Mouse (Mus musculus): Measurements from ENCODE around the gene P2rx7. TPM values are rescaled to one million over a fixed set of nuclear protein-coding genes. Genes with fewer than 3 reads are reported as not detected.

P2rx7 gene
- polyA plus RNA-seq (2015; fragmentation: Nextera tagmentation; extraction: Ambion mirVana), result 2.8 and 3.3 TPM in 2 replicates

- Histone ChIP-seq H3K4me3 (replicated peaks; ENCODE audit: low read length) (peak within 1 kb of the TSS; percentile 21), H3K4me2 (ENCODE audit: low read depth, low read length) (peak within 1 kb of the TSS; percentile 28), H3K9ac (ENCODE audit: low read length) (peak within 1 kb of the TSS; percentile 52), H3K27me3 (ENCODE audit: control insufficient read depth, insufficient read depth, low read length) (no peaks in the 10 kb centered on the region), H3K4me1 (ENCODE audit: control insufficient read depth, insufficient read depth, low read length) (0 out of 2 replicates have a peak, but pooled peaks cover 4% of the 10 kb centered on the region), H3K36me3 (ENCODE audit: control insufficient read depth, insufficient read depth, low read length) (no peaks in the 10 kb centered on the region), H3K9me3 (replicated peaks; ENCODE audit: control insufficient read depth, low read length) (no peaks in the 10 kb centered on the region), H3K27ac (ENCODE audit: low read length) (peak within 1 kb of the TSS; percentile 38)
- no peak for ATAC-seq (ENCODE audit: insufficient read depth, low FRiP score)
- 59% methylated on average over 12 of the region's 12 CpGs for WGBS
Observed at GRCm38 (mm10) chr5:122643701-122644100, at the start of gene P2rx7. Gene P2rx7 (plus strand): TSS chr5:122643911.

GRCm38 (mm10) chr5:122595470-122595869 is 48.2 kb upstream of the P2rx7 start:
- H3K9me3 ChIP-seq (replicated peaks; ENCODE audit: control insufficient read depth, low read length), result no peaks in the 10 kb centered on the region
- ATAC-seq (ENCODE audit: insufficient read depth, low FRiP score), result no peak
- H3K27ac ChIP-seq (ENCODE audit: low read length), result no peak overlapping the region
- no peaks in the 10 kb centered on the region for H3K27me3 ChIP-seq (ENCODE audit: control insufficient read depth, insufficient read depth, low read length)
- no peak overlapping the region for H3K4me2 ChIP-seq (ENCODE audit: low read depth, low read length)
- H3K4me1 ChIP-seq (ENCODE audit: control insufficient read depth, insufficient read depth, low read length), result no peaks in the 10 kb centered on the region
- no peak overlapping the region for H3K4me3 ChIP-seq (replicated peaks; ENCODE audit: low read length)
- peaks cover 22% of the 10 kb centered on the region for H3K36me3 ChIP-seq (ENCODE audit: control insufficient read depth, insufficient read depth, low read length)
- no peak overlapping the region for H3K9ac ChIP-seq (ENCODE audit: low read length)
- WGBS, result 64% methylated on average over 4 of the region's 4 CpGs

GRCm38 (mm10) chr5:122602233-122602632 is 41.5 kb upstream of the P2rx7 start:
- peak; percentile 75; the same call in 1 of the 2 replicates for ATAC-seq (ENCODE audit: insufficient read depth, low FRiP score)
- Histone ChIP-seq H3K27ac (ENCODE audit: low read length) (peak overlapping the region; percentile 28), H3K36me3 (ENCODE audit: control insufficient read depth, insufficient read depth, low read length) (peaks cover 11% of the 10 kb centered on the region), H3K9ac (ENCODE audit: low read length) (no peak overlapping the region), H3K4me1 (ENCODE audit: control insufficient read depth, insufficient read depth, low read length) (no peaks in the 10 kb centered on the region), H3K4me2 (ENCODE audit: low read depth, low read length) (no peak overlapping the region), H3K27me3 (ENCODE audit: control insufficient read depth, insufficient read depth, low read length) (no peaks in the 10 kb centered on the region), H3K9me3 (replicated peaks; ENCODE audit: control insufficient read depth, low read length) (no peaks in the 10 kb centered on the region), H3K4me3 (replicated peaks; ENCODE audit: low read length) (no peak overlapping the region)
- WGBS, result 32% methylated on average over 11 of the region's 11 CpGs

- 89% methylated on average over 2 of the region's 2 CpGs for WGBS
- no peak for ATAC-seq (ENCODE audit: insufficient read depth, low FRiP score)
- Histone ChIP-seq H3K4me2 (ENCODE audit: low read depth, low read length) (no peak overlapping the region), H3K9me3 (replicated peaks; ENCODE audit: control insufficient read depth, low read length) (no peaks in the 10 kb centered on the region), H3K9ac (ENCODE audit: low read length) (no peak overlapping the region), H3K36me3 (ENCODE audit: control insufficient read depth, insufficient read depth, low read length) (peaks cover 12% of the 10 kb centered on the region; the same call in 1 of the 2 replicates), H3K4me3 (replicated peaks; ENCODE audit: low read length) (no peak overlapping the region), H3K4me1 (ENCODE audit: control insufficient read depth, insufficient read depth, low read length) (no peaks in the 10 kb centered on the region), H3K27me3 (ENCODE audit: control insufficient read depth, insufficient read depth, low read length) (no peaks in the 10 kb centered on the region), H3K27ac (ENCODE audit: low read length) (no peak overlapping the region)
Observed at GRCm38 (mm10) chr5:122604894-122605293, 38.8 kb upstream of the P2rx7 start.

- no peak overlapping the region for H3K9ac ChIP-seq (ENCODE audit: low read length)
- H3K27me3 ChIP-seq (ENCODE audit: control insufficient read depth, insufficient read depth, low read length), result no peaks in the 10 kb centered on the region
- no peak overlapping the region for H3K4me2 ChIP-seq (ENCODE audit: low read depth, low read length)
- H3K9me3 ChIP-seq (replicated peaks; ENCODE audit: control insufficient read depth, low read length), result no peaks in the 10 kb centered on the region
- no peak overlapping the region for H3K4me3 ChIP-seq (replicated peaks; ENCODE audit: low read length)
- no peak for ATAC-seq (ENCODE audit: insufficient read depth, low FRiP score)
- 64% methylated on average over 5 of the region's 5 CpGs for WGBS
- peaks cover 8% of the 10 kb centered on the region; the same call in 1 of the 2 replicates for H3K4me1 ChIP-seq (ENCODE audit: control insufficient read depth, insufficient read depth, low read length)
- H3K27ac ChIP-seq (ENCODE audit: low read length), result peak overlapping the region; percentile 25; the same call in 1 of the 2 replicates
- H3K36me3 ChIP-seq (ENCODE audit: control insufficient read depth, insufficient read depth, low read length), result peaks cover 6% of the 10 kb centered on the region; the same call in 1 of the 2 replicates
Observed at GRCm38 (mm10) chr5:122611651-122612050, 32.1 kb upstream of the P2rx7 start.

- 2% methylated on average over 67 of the region's 67 CpGs for WGBS
- H3K36me3 ChIP-seq (ENCODE audit: control insufficient read depth, insufficient read depth, low read length), result peaks cover 2% of the 10 kb centered on the region; the same call in 1 of the 2 replicates
- no peaks in the 10 kb centered on the region for H3K9me3 ChIP-seq (replicated peaks; ENCODE audit: control insufficient read depth, low read length)
- peak; percentile 93 for ATAC-seq (ENCODE audit: insufficient read depth, low FRiP score)
- H3K9ac ChIP-seq (ENCODE audit: low read length), result peak within 1 kb of the TSS; percentile 93
- H3K4me3 ChIP-seq (replicated peaks; ENCODE audit: low read length), result peak within 1 kb of the TSS; percentile 92
- H3K4me1 ChIP-seq (ENCODE audit: control insufficient read depth, insufficient read depth, low read length), result peaks cover 8% of the 10 kb centered on the region; the same call in 1 of the 2 replicates
- no peaks in the 10 kb centered on the region for H3K27me3 ChIP-seq (ENCODE audit: control insufficient read depth, insufficient read depth, low read length)
- H3K4me2 ChIP-seq (ENCODE audit: low read depth, low read length), result peak within 1 kb of the TSS; percentile 72
- H3K27ac ChIP-seq (ENCODE audit: low read length), result peak within 1 kb of the TSS; percentile 89
Observed at GRCm38 (mm10) chr5:122613908-122614732, 29.6 kb upstream of the P2rx7 start, which contains the start of gene Ift81. Gene Ift81 (minus strand): TSS chr5:122614518.

GRCm38 (mm10) chr5:122617718-122618117 is 26.0 kb upstream of the P2rx7 start:
- Histone ChIP-seq H3K36me3 (ENCODE audit: control insufficient read depth, insufficient read depth, low read length) (no peaks in the 10 kb centered on the region), H3K9ac (ENCODE audit: low read length) (no peak overlapping the region), H3K4me1 (ENCODE audit: control insufficient read depth, insufficient read depth, low read length) (peaks cover 16% of the 10 kb centered on the region), H3K27me3 (ENCODE audit: control insufficient read depth, insufficient read depth, low read length) (no peaks in the 10 kb centered on the region), H3K27ac (ENCODE audit: low read length) (no peak overlapping the region), H3K4me2 (ENCODE audit: low read depth, low read length) (no peak overlapping the region), H3K9me3 (replicated peaks; ENCODE audit: control insufficient read depth, low read length) (no peaks in the 10 kb centered on the region), H3K4me3 (replicated peaks; ENCODE audit: low read length) (no peak overlapping the region)
- 67% methylated on average over 5 of the region's 5 CpGs for WGBS
- no peak for ATAC-seq (ENCODE audit: insufficient read depth, low FRiP score)

GRCm38 (mm10) chr5:122619686-122620296 is 23.9 kb upstream of the P2rx7 start:
- Histone ChIP-seq H3K9ac (ENCODE audit: low read length) (no peak overlapping the region), H3K4me3 (replicated peaks; ENCODE audit: low read length) (no peak overlapping the region), H3K4me2 (ENCODE audit: low read depth, low read length) (no peak overlapping the region), H3K9me3 (replicated peaks; ENCODE audit: control insufficient read depth, low read length) (no peaks in the 10 kb centered on the region), H3K27me3 (ENCODE audit: control insufficient read depth, insufficient read depth, low read length) (no peaks in the 10 kb centered on the region), H3K36me3 (ENCODE audit: control insufficient read depth, insufficient read depth, low read length) (no peaks in the 10 kb centered on the region), H3K27ac (ENCODE audit: low read length) (0 out of 2 replicates have a peak overlapping the region, but pooled peaks have one; percentile 10), H3K4me1 (ENCODE audit: control insufficient read depth, insufficient read depth, low read length) (peaks cover 9% of the 10 kb centered on the region)
- no peak for ATAC-seq (ENCODE audit: insufficient read depth, low FRiP score)
- whole genome bisulfite sequencing, result 68% methylated on average over 9 of the region's 9 CpGs

- Histone ChIP-seq H3K4me1 (ENCODE audit: control insufficient read depth, insufficient read depth, low read length) (peaks cover 8% of the 10 kb centered on the region), H3K9ac (ENCODE audit: low read length) (no peak overlapping the region), H3K4me3 (replicated peaks; ENCODE audit: low read length) (no peak overlapping the region), H3K4me2 (ENCODE audit: low read depth, low read length) (no peak overlapping the region), H3K27ac (ENCODE audit: low read length) (peak overlapping the region; percentile 94), H3K27me3 (ENCODE audit: control insufficient read depth, insufficient read depth, low read length) (no peaks in the 10 kb centered on the region), H3K36me3 (ENCODE audit: control insufficient read depth, insufficient read depth, low read length) (no peaks in the 10 kb centered on the region), H3K9me3 (replicated peaks; ENCODE audit: control insufficient read depth, low read length) (no peaks in the 10 kb centered on the region)
- 14% methylated on average over 7 of the region's 7 CpGs for WGBS
- ATAC-seq (ENCODE audit: insufficient read depth, low FRiP score), result peak; percentile 93
Observed at GRCm38 (mm10) chr5:122621376-122621886, 22.3 kb upstream of the P2rx7 start.
